Mouse (Mus musculus): ENCODE measurements at regions not wholly inside any gene's neighbourhood (a gene's known extent, or its start where the extent isn't known, plus 50 kb on each side); places are given as distances from the start of the nearest gene placed in this dataset.
A peak's percentile ranks its signal among the peaks of the same experiment; 100 is the strongest.

GRCm38 (mm10) chr17:22795213-22795612 is 71.7 kb downstream of the Zfp945 start:
- no peak for DNase-seq

- no peak for DNase-seq
Observed at GRCm38 (mm10) chr17:22784481-22784880, 82.5 kb downstream of the Zfp945 start.

GRCm38 (mm10) chr17:22745736-22746135 is 121.2 kb downstream of the Zfp945 start:
- DNase-seq = no peak

- peak; percentile 53 to 56 for DNase-seq
Observed at GRCm38 (mm10) chr17:22739581-22740178, 127.3 kb downstream of the Zfp945 start.

GRCm38 (mm10) chr17:22739173-22739572 is 127.8 kb downstream of the Zfp945 start:
- no peak for DNase-seq

GRCm38 (mm10) chr17:22736360-22736759 is 130.6 kb downstream of the Zfp945 start:
- DNase-seq = no peak
